Mouse (Mus musculus) heart, adult 2 months (tissue): ENCODE results near the gene Kdm4c.

Experiments used
- CTCF ChIP-seq: fragments of 200-600 bp; IDR thresholded peaks from 2 replicates; pipeline ENCODE4 v1.8.1; 2022; ENCODE audit warnings: antibody characterized with exemption, mild to moderate bottlenecking, moderate library complexity
- EP300 ChIP-seq: fragments of 200-500 bp; IDR thresholded peaks from 2 replicates; pipeline ENCODE4 v1.6.1; 2011; ENCODE audit warnings: low read depth, low read length, control low read depth; ENCODE audit not compliant: insufficient read depth

DNA sequence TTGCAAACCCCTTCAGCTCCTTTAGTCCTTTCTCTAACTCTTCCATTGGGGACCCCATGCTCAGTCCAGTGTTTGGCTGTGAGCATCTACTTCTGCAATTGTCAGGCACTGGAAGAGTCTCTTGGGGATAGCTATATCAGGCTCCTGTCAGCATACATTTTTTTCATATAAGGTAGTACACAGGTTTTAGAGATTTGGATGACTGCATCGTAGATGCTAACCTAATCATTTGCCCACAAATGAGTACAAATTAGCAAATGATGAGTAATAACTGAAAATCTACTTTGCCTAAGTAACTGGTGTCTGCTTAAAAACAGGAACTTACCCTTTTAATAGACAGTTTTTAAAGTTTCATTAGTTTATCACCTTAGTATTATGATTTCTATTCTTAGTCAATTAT is 77.0 kb downstream of the Kdm4c start:
- TF ChIP-seq EP300: no peak
- no peak for TF ChIP-seq CTCF
